ENCODE assay signal across 14 mouse cellular contexts in genomic region chr7:35141519-35141918, GRCm38 (mm10). TPM values are rescaled to one million over a fixed set of nuclear protein-coding genes. Genes with fewer than 3 reads are reported as not detected.
DNase-seq lines count a peak whose midpoint lies in the region; ATAC-seq lines count a peak whose summit lies in the region.
"Had no signal": no experiment of that assay in that cellular context is flagged by ENCODE, and none has a peak within 500 bp of the region (broad histone marks: within the 10 kb centered on the region; RNA-seq: fewer than 3 reads in every experiment).

No protein-coding gene starts in this region.

- no peak overlapping the region for H3K4me3 ChIP-seq in kidney, embryonic 15.5 days (replicated peaks)
- H3K4me3 ChIP-seq: erythroblast, embryonic 14.5 days; layer of hippocampus, adult 2 months; limb, embryonic 12.5 days; midbrain, embryonic 10.5 days had no signal

- no peaks in the 10 kb centered on the region for H3K9me3 ChIP-seq in kidney, embryonic 15.5 days (replicated peaks)
- H3K9me3 ChIP-seq: limb, embryonic 12.5 days; midbrain, embryonic 10.5 days had no signal

- peaks cover 4% of the 10 kb centered on the region; the same call in 1 of the 2 replicates for H3K27me3 ChIP-seq in kidney, embryonic 15.5 days
- H3K27me3 ChIP-seq: limb, embryonic 12.5 days had no signal

- ATAC-seq in kidney, embryonic 15.5 days (replicated peaks; ENCODE audit: low FRiP score), result no peak

- H3K4me1 ChIP-seq in kidney, embryonic 15.5 days, result peaks cover 42% of the 10 kb centered on the region

- no peaks in the 10 kb centered on the region for H3K36me3 ChIP-seq in kidney, embryonic 15.5 days
- H3K36me3 ChIP-seq: limb, embryonic 12.5 days; midbrain, embryonic 10.5 days had no signal

- intact Hi-C loops in left cerebral cortex, postnatal 25 days (cut with DNase I), result no loop called here

- H3K4me2 ChIP-seq in kidney, embryonic 15.5 days, result no peak overlapping the region
- H3K4me2 ChIP-seq: limb, embryonic 12.5 days had no signal

- H3K27ac ChIP-seq in kidney, embryonic 15.5 days, result no peak overlapping the region
- H3K27ac ChIP-seq: layer of hippocampus, adult 2 months; limb, embryonic 12.5 days; midbrain, embryonic 10.5 days had no signal

- no peak overlapping the region for H3K9ac ChIP-seq in kidney, embryonic 15.5 days
- H3K9ac ChIP-seq: limb, embryonic 12.5 days had no signal

- peak; percentile 51 for DNase-seq in kidney, adult 18-20 months
- peak; percentile 17 for DNase-seq in 3T3-L1 (ENCODE audit: low read depth, low spot score)
- DNase-seq in Muller cell, postnatal 12 days (ENCODE audit: inconsistent ontology term), result peak; percentile 87
- DNase-seq in kidney, postnatal 14 days, result peak; percentile 70
- no peak for DNase-seq in layer of hippocampus, adult 18-20 months (ENCODE audit: low spot score in 2 of 2)
- DNase-seq in left cerebral cortex, postnatal 25 days (ENCODE audit: low spot score in 2 of 2), result no peak
- DNase-seq: heart, postnatal 14 days had no signal

- 33% methylated on average over 5 of the region's 5 CpGs for whole genome bisulfite sequencing in kidney, embryonic 15.5 days

RNA-seq across cellular contexts. Expression of gene Cebpa, which starts 22.4 kb away (rescaled TPM):
- polyA plus RNA-seq in kidney, embryonic 15.5 days (2015; fragmentation: Nextera tagmentation; extraction: Ambion mirVana), result 1.3 and 1.5 TPM in 2 replicates
- 10 to 100 TPM; 21.4 to 22.4 TPM for total RNA-seq in layer of hippocampus, adult 18-20 months (2021)
- total RNA-seq in left cerebral cortex, postnatal 25 days (2021), result 10 to 100 TPM in 1 of 2 experiments, 1 to 10 TPM in 1; 8.7 to 10.1 TPM

RNA-seq across cellular contexts. Expression of gene Slc7a10, which starts 44.7 kb away (rescaled TPM):
- 1.1 and 2.4 TPM in 2 replicates for polyA plus RNA-seq in kidney, embryonic 15.5 days (2015; fragmentation: Nextera tagmentation; extraction: Ambion mirVana)
- 10 to 100 TPM; 39.2 to 44.8 TPM for total RNA-seq in layer of hippocampus, adult 18-20 months (2021)
- 10 to 100 TPM; 40.8 to 50.6 TPM for total RNA-seq in left cerebral cortex, postnatal 25 days (2021)
- total RNA-seq: common myeloid progenitor, adult 5-6 weeks; granulocyte monocyte progenitor cell, adult 5-6 weeks had no signal
- polyA plus RNA-seq: erythroblast, embryonic 14.5 days had no signal

Comparison
In these comparisons a context has a peak if more than half of its experiments do, and no peak if none do; other contexts are left out.
1. DNase-seq: peak in kidney, adult 18-20 months (single experiment), 3T3-L1 (single experiment), Muller cell, postnatal 12 days (single experiment) and kidney, postnatal 14 days (single experiment); none in layer of hippocampus, adult 18-20 months (0 of 2) and left cerebral cortex, postnatal 25 days (0 of 2).